In genomic region chr12:83830424-83830823, GRCm38 (mm10) we compare ENCODE assay signal across 15 mouse cellular contexts.
"Had no signal": no experiment of that assay in that cellular context is flagged by ENCODE, and none has a peak within 500 bp of the region (broad histone marks: within the 10 kb centered on the region; RNA-seq: fewer than 3 reads in every experiment).

No protein-coding gene starts in this region.

- H3K4me2 ChIP-seq: lung, embryonic 15.5 days; midbrain, embryonic 12.5 days; neural tube, embryonic 12.5 days; stomach, embryonic 15.5 days had no signal

- DNase-seq: lung, adult 2 months; lung, postnatal 14 days; lung, postnatal 36 days; midbrain, embryonic 14.5 days; right cerebral cortex, postnatal 14 days; thymus, postnatal 14 days; thymus, postnatal 36 days had no signal

- ATAC-seq: lung, postnatal 0 days had no signal

- H3K9me3 ChIP-seq: lung, embryonic 15.5 days; megakaryocyte, embryonic 14.5 days; midbrain, embryonic 12.5 days; neural tube, embryonic 12.5 days; stomach, embryonic 15.5 days had no signal

- H3K9ac ChIP-seq: lung, embryonic 15.5 days; midbrain, embryonic 12.5 days; neural tube, embryonic 12.5 days; stomach, embryonic 15.5 days had no signal

- H3K27me3 ChIP-seq: lung, embryonic 15.5 days; megakaryocyte, embryonic 14.5 days; midbrain, embryonic 12.5 days; neural tube, embryonic 12.5 days; stomach, embryonic 15.5 days had no signal

- H3K27ac ChIP-seq: lung, embryonic 15.5 days; macrophage; midbrain, embryonic 12.5 days; neural tube, embryonic 12.5 days; stomach, embryonic 15.5 days; stomach, postnatal 0 days had no signal

- H3K4me3 ChIP-seq: lung, embryonic 15.5 days; megakaryocyte, embryonic 14.5 days; midbrain, embryonic 12.5 days; neural tube, embryonic 12.5 days; stomach, embryonic 15.5 days had no signal

- H3K4me1 ChIP-seq: lung, embryonic 15.5 days; midbrain, embryonic 12.5 days; neural tube, embryonic 12.5 days; stomach, embryonic 15.5 days had no signal
